Mouse (Mus musculus): ENCODE measurements around the gene Asxl1.

DNA sequence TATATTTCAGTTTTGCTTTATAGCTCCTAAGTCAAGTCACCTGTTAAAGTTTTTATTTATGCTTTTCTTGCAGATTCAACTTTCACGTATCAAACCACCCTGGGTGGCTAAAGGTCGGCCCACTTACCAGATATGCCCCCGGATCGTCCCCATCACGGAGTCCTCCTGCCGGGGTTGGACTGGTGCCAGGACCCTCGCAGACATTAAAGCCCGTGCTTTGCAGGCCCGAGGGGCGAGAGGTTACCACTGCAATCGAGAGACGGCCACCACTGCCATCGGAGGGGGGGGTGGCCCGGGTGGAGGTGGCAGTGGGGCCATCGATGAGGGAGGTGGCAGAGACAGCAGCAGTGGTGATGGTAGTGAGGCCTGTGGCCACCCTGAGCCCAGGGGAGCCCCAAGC, 53.5 kb downstream of the Asxl1 start:
- no peak for TF ChIP-seq CTCF (IDR thresholded peaks at IDR 0.05; ENCODE audit: low read depth, low read length)
- no peak for TF ChIP-seq POLR2A (IDR thresholded peaks at IDR 0.05; ENCODE audit: insufficient read depth, low read length)
- TF ChIP-seq EP300 (IDR thresholded peaks at IDR 0.05; ENCODE audit: insufficient read depth, low read depth, low read length) = no peak
